Mouse (Mus musculus) induced T-regulatory cell, adult 2 months (primary cell): ENCODE measurements around the gene Bbs4.

ENCODE experiments used
- DNase-seq: peaks from one replicate; pipeline ENCODE4 v3.0.0-alpha.2; 2012; ENCODE audit warnings: low read depth

The Bbs4 gene

GRCm38 (mm10) chr9:59291688-59292492 is 61.4 kb downstream of the Bbs4 start:
- DNase-seq, result peak; percentile 44

GRCm38 (mm10) chr9:59290957-59291687 is 62.2 kb downstream of the Bbs4 start, which contains the start of gene Adpgk:
Gene Adpgk, plus strand, starts transcription at chr9:59291558.
- DNase-seq, result peak; percentile 100

GRCm38 (mm10) chr9:59289529-59290115 is 63.7 kb downstream of the Bbs4 start:
- no peak for DNase-seq

GRCm38 (mm10) chr9:59288685-59289410 is 64.5 kb downstream of the Bbs4 start:
- DNase-seq, result peak; percentile 7

GRCm38 (mm10) chr9:59288058-59288457 is 65.2 kb downstream of the Bbs4 start:
- peak; percentile 16 for DNase-seq

GRCm38 (mm10) chr9:59285614-59286013 is 67.7 kb downstream of the Bbs4 start:
- DNase-seq, result no peak

GRCm38 (mm10) chr9:59282683-59282986 is 70.7 kb downstream of the Bbs4 start:
- no peak for DNase-seq

- DNase-seq, result peak; percentile 83
Observed at GRCm38 (mm10) chr9:59281871-59282682, 71.2 kb downstream of the Bbs4 start.

- DNase-seq, result no peak
Observed at GRCm38 (mm10) chr9:59280888-59281287, 72.4 kb downstream of the Bbs4 start.

- no peak for DNase-seq
Observed at GRCm38 (mm10) chr9:59278694-59279093, 74.6 kb downstream of the Bbs4 start.

- no peak for DNase-seq
Observed at GRCm38 (mm10) chr9:59278199-59278598, 75.1 kb downstream of the Bbs4 start.

- DNase-seq, result no peak
Observed at GRCm38 (mm10) chr9:59274846-59275455, 78.4 kb downstream of the Bbs4 start.

- DNase-seq, result peak; percentile 26
Observed at GRCm38 (mm10) chr9:59273199-59273598, 80.1 kb downstream of the Bbs4 start.
